Mouse (Mus musculus): ENCODE results near the gene Mvd. TPM values are rescaled to one million over a fixed set of nuclear protein-coding genes. Genes with fewer than 3 reads are reported as not detected.

The Mvd gene
- polyA plus RNA-seq, 1 experiment from 2014 or later, result 43.3 TPM

Small RNA genes lying within 50 kb of the gene (microRNA-seq; reads per million reads assigned to microRNA genes)
- not detected for gene Gm24366

Other genes with a start within 250 kb of the Mvd start
- gene Zfpm1, start 161.3 kb downstream of the Mvd start, polyA plus RNA-seq (2015; fragmentation: Nextera tagmentation; extraction: Ambion mirVana), result 1.7 and 1.8 TPM in 2 replicates
- 0.26 and 0.66 TPM in 2 replicates for gene Trhr2, start 82.7 kb downstream of the Mvd start, polyA plus RNA-seq (2015; fragmentation: Nextera tagmentation; extraction: Ambion mirVana)
- gene Zc3h18, start 66.8 kb downstream of the Mvd start, polyA plus RNA-seq (2015; fragmentation: Nextera tagmentation; extraction: Ambion mirVana), result 54.8 and 59.1 TPM in 2 replicates
- 0.31 TPM in 1 of 2 replicates, not detected in the other for gene Il17c, start 21.4 kb downstream of the Mvd start, polyA plus RNA-seq (2015; fragmentation: Nextera tagmentation; extraction: Ambion mirVana)
- 118 and 120 TPM in 2 replicates for gene Cyba, start 10.5 kb downstream of the Mvd start, polyA plus RNA-seq (2015; fragmentation: Nextera tagmentation; extraction: Ambion mirVana)
- gene Snai3, start 17.3 kb upstream of the Mvd start, polyA plus RNA-seq (2015; fragmentation: Nextera tagmentation; extraction: Ambion mirVana), result 1.2 TPM in 2 replicates
- gene Rnf166, start 32.6 kb upstream of the Mvd start, polyA plus RNA-seq (2015; fragmentation: Nextera tagmentation; extraction: Ambion mirVana), result 51.1 and 51.3 TPM in 2 replicates
- gene Ctu2, start 32.7 kb upstream of the Mvd start, polyA plus RNA-seq (2015; fragmentation: Nextera tagmentation; extraction: Ambion mirVana), result 54.9 and 69.0 TPM in 2 replicates
- 8.4 and 16.2 TPM in 2 replicates for gene Piezo1, start 107.9 kb upstream of the Mvd start, polyA plus RNA-seq (2015; fragmentation: Nextera tagmentation; extraction: Ambion mirVana)
- 34.3 and 39.6 TPM in 2 replicates for gene Cdt1, start 124.6 kb upstream of the Mvd start, polyA plus RNA-seq (2015; fragmentation: Nextera tagmentation; extraction: Ambion mirVana)
- 296 and 355 TPM in 2 replicates for gene Aprt, start 133.5 kb upstream of the Mvd start, polyA plus RNA-seq (2015; fragmentation: Nextera tagmentation; extraction: Ambion mirVana)
- 7.5 and 7.6 TPM in 2 replicates for gene Galns, start 168.0 kb upstream of the Mvd start, polyA plus RNA-seq (2015; fragmentation: Nextera tagmentation; extraction: Ambion mirVana)
- 53.0 and 57.7 TPM in 2 replicates for gene Trappc2l, start 168.2 kb upstream of the Mvd start, polyA plus RNA-seq (2015; fragmentation: Nextera tagmentation; extraction: Ambion mirVana)
- gene Pabpn1l, start 179.3 kb upstream of the Mvd start, polyA plus RNA-seq (2015; fragmentation: Nextera tagmentation; extraction: Ambion mirVana), result not detected in 2 replicates